Mouse (Mus musculus) neural tube, embryonic 11.5 days (tissue): ENCODE results near the gene Caln1. TPM values are rescaled to one million over a fixed set of nuclear protein-coding genes. Genes with fewer than 3 reads are reported as not detected.

ENCODE experiments used
- ATAC-seq: fragments of 200-750 bp; cut with Nextera tagmentation; 2 replicates; pipeline ENCODE4 v1.8.0; 2017; ENCODE audit warnings: moderate number of reproducible peaks, mild to moderate bottlenecking, moderate TSS enrichment, moderate library complexity; ENCODE audit not compliant: insufficient read depth, low FRiP score, low TSS enrichment
- DNase-seq: peaks from one replicate; pipeline ENCODE4 v3.0.0-alpha.2; 2015; ENCODE audit warnings: low spot score
- H3K27ac ChIP-seq: fragments of 300-500 bp; sonication (generic); 2 replicates; pipeline ENCODE4 v1.5.1; 2014; ENCODE audit warnings: low read depth, mild to moderate bottlenecking, low read length
- H3K27me3 ChIP-seq: fragments of 300-500 bp; sonication (generic); 2 replicates; pipeline ENCODE4 v1.6.1; 2014; ENCODE audit warnings: mild to moderate bottlenecking, low read length, mixed read lengths; ENCODE audit not compliant: control insufficient read depth, insufficient read depth
- H3K36me3 ChIP-seq: fragments of 300-500 bp; sonication (generic); 2 replicates; pipeline ENCODE4 v1.6.1; 2014; ENCODE audit warnings: mild to moderate bottlenecking, low read length, moderate library complexity, mixed read lengths; ENCODE audit not compliant: control insufficient read depth, insufficient read depth
- H3K4me1 ChIP-seq: fragments of 300-500 bp; sonication (generic); 2 replicates; pipeline ENCODE4 v1.6.1; 2014; ENCODE audit warnings: low read length, mixed read lengths; ENCODE audit not compliant: control insufficient read depth, insufficient read depth
- H3K4me2 ChIP-seq: fragments of 300-500 bp; sonication (generic); 2 replicates; pipeline ENCODE4 v1.6.1; 2014; ENCODE audit warnings: low read depth, mild to moderate bottlenecking, moderate library complexity
- H3K4me3 ChIP-seq: fragments of 300-500 bp; sonication (generic); 2 replicates; pipeline ENCODE4 v1.5.1; 2014; ENCODE audit warnings: low read depth, low read length
- H3K9ac ChIP-seq: fragments of 300-500 bp; sonication (generic); 2 replicates; pipeline ENCODE4 v1.6.1; 2014; ENCODE audit warnings: mild to moderate bottlenecking, low read length
- H3K9me3 ChIP-seq: fragments of 300-500 bp; sonication (generic); 2 replicates; pipeline ENCODE4 v1.6.1; 2016; ENCODE audit warnings: low read length; ENCODE audit not compliant: control insufficient read depth
- WGBS: fragments of 180-500 bp; shearing (Covaris S2); extraction: QIAGEN DNeasy Blood & Tissue Kit; methylation state at CpG from one replicate; pipeline ENCODE4 v1.1.7; 2014; 5-methylcytosine and 5-hydroxymethylcytosine counted together
- polyA plus RNA-seq: library from polyadenylated mRNA; unstranded; fragments of >200 nt; fragmentation: Nextera tagmentation; extraction: Ambion mirVana; gene quantifications from 2 replicates; pipeline ENCODE4 v1.2.1, GENCODE M21; 2014

The Caln1 gene
- polyA plus RNA-seq, 1 experiment from 2014 or later: 0.41 TPM

DNA sequence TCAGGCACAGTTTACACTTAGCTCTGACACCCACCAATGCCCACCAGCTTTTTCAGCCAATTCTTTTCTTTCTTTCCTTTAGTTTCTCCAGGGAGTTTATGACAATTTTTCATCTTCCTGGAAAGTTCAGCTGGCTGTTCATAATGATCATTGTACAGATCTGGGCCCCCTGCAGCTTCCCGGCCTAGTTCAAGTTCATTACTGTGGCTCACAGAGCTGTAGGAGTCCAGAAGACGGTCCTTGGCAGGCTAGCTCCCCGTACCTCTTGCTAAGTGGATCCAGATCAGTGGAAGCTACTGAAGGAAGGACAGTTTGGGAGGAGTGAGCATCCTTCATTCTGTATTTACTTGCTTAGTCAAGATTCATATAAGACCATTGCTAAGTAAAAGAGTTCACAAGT lies 288.9 kb downstream of the Caln1 start:
- Histone ChIP-seq H3K36me3 (no peaks in the 10 kb centered on the region), H3K9ac (no peak overlapping the region), H3K4me1 (no peaks in the 10 kb centered on the region), H3K27ac (no peak overlapping the region), H3K4me2 (no peak overlapping the region), H3K27me3 (no peaks in the 10 kb centered on the region), H3K9me3 (no peaks in the 10 kb centered on the region), H3K4me3 (no peak overlapping the region)
- DNase-seq: no peak
- WGBS: 78% methylated on average over 3 of the region's 3 CpGs
- ATAC-seq: no peak

DNA sequence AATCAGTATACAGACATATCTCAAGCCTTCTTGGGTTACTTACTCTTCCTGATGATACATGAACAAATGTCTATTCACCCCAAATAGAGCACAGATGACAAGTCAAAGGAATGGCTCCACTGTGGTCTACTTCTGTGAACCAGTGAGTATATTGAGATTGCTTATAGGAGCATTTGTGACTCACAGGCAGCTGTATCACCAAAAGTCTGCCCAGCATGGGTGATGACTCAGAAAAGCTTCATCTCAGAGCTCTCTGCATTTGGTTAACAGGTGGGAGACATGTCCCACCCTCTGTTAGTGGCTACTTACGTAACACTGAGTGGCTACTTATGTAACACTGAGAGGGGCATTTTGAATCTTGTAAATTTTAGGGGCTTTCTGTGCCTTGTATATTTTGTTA lies 296.8 kb downstream of the Caln1 start:
- Histone ChIP-seq H3K4me3 (no peak overlapping the region), H3K4me2 (no peak overlapping the region), H3K9ac (no peak overlapping the region), H3K9me3 (no peaks in the 10 kb centered on the region), H3K36me3 (no peaks in the 10 kb centered on the region), H3K27ac (no peak overlapping the region), H3K27me3 (no peaks in the 10 kb centered on the region), H3K4me1 (no peaks in the 10 kb centered on the region)
- DNase-seq: no peak
- ATAC-seq: no peak
- WGBS: 81% methylated on average over 1 of the region's 1 CpGs

DNA sequence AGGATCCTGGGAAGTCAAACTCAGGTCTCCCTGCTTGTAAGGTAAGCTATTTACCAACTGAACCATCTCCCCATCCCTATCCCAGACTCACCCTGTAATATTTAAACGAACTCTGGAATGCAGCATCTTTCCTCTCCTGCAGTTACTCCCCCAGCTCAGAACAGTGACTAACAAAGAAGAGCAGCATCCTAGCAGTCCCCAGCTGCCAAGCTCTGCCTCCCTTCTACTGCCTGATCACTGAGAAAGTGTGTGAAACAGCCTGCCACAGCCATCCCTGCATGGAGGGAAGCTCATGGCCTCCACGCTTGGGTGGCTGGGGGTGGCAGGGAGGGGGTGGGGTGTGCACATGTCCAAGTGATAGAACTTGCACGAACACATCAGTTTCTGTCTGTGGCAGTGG lies 303.3 kb downstream of the Caln1 start:
- no peaks in the 10 kb centered on the region for H3K27me3 ChIP-seq
- H3K4me1 ChIP-seq: no peaks in the 10 kb centered on the region
- no peaks in the 10 kb centered on the region for H3K36me3 ChIP-seq
- no peak overlapping the region for H3K9ac ChIP-seq
- no peak overlapping the region for H3K4me2 ChIP-seq
- H3K9me3 ChIP-seq: no peaks in the 10 kb centered on the region
- no peak for DNase-seq
- H3K4me3 ChIP-seq: no peak overlapping the region
- no peak overlapping the region for H3K27ac ChIP-seq
- ATAC-seq: no peak
- 60% methylated on average over 3 of the region's 3 CpGs for WGBS

DNA sequence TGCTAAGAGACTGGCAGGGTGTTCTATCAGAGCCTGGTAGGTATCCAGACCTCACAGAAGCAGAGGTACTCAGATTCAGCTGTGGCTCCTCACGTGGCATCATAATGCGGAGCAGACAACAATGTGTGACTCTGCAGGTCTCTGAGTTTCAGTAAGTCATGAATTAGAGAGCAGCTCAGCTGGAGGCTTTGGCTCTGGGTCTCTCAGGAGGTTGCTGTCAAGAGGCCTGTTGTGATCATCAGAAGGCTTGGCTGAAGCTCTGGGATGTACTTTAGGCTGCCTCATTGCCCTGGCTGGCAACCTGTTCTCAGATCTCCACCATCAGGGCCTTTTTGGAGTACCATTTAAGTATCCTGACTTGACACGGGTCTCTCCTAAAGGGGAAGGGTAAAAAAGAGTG lies 303.8 kb downstream of the Caln1 start:
- Histone ChIP-seq H3K27me3 (no peaks in the 10 kb centered on the region), H3K36me3 (no peaks in the 10 kb centered on the region), H3K9ac (no peak overlapping the region), H3K4me1 (no peaks in the 10 kb centered on the region), H3K9me3 (no peaks in the 10 kb centered on the region), H3K4me3 (no peak overlapping the region), H3K27ac (no peak overlapping the region), H3K4me2 (no peak overlapping the region)
- 70% methylated on average over 3 of the region's 3 CpGs for WGBS
- ATAC-seq: no peak
- DNase-seq: no peak

DNA sequence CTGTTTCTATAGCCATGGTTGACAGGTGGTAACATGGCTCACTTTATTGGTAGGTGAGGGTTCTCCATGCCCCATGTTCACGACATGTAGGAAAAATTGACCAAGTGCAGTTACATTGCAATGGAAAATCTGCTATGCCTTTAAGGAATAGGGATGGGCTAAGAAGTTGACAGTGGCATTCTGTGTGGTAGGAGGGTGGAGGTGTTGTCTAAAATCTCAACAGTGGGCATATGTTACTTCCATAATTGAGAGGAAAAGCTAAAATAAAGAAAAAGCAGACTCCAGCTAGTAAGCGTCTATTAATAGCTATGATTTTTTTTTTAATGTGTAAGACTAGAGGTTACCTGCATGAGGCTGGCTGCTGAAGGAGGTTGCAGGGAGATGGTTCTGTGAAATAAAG lies 308.6 kb downstream of the Caln1 start:
- ATAC-seq (no peak), DNase-seq (no peak)
- H3K36me3 ChIP-seq: no peaks in the 10 kb centered on the region
- H3K27me3 ChIP-seq: no peaks in the 10 kb centered on the region
- H3K4me1 ChIP-seq: no peaks in the 10 kb centered on the region
- no peak overlapping the region for H3K27ac ChIP-seq
- H3K9ac ChIP-seq: no peak overlapping the region
- no peak overlapping the region for H3K4me2 ChIP-seq
- no peak overlapping the region for H3K4me3 ChIP-seq
- H3K9me3 ChIP-seq: no peaks in the 10 kb centered on the region
- WGBS: 88% methylated on average over 2 of the region's 2 CpGs

DNA sequence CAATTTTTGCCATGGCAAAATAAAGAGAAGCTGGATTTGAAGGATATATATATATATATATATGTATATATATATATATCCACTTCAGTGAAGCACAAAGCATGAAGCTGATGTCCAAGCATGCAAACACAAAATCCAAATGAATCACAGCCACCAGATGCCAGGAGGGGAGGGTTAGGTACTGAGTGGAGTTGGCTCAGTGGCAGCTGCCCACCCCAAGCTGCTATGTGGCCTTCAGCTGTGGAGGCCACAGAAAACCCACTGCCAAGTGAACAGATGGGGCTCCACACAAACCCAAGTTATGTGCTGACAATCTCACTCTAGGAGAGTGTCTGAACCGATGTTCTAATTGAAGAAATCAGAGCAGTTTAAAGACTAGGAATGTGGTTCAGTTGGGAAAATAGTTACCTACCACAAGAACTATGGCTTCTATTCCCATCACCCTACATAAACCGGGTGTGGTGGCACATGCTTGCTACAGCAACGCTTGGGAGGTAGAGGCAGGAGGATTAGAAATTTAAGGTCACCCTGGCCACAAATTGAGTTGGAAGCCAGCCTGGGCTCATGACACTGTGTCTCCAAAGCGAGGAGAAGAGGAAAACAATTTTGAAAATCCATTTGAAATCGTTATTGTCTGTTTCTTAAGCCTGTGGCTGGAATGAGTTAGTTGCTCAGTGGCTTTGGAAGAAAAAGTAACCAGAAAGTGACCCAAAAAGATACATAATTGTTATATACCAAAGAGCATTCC lies 316.8 kb downstream of the Caln1 start:
- ATAC-seq (no peak), DNase-seq (no peak)
- no peaks in the 10 kb centered on the region for H3K27me3 ChIP-seq
- H3K4me2 ChIP-seq: no peak overlapping the region
- 82% methylated on average over 5 of the region's 5 CpGs for WGBS
- H3K9me3 ChIP-seq: no peaks in the 10 kb centered on the region
- H3K4me3 ChIP-seq: no peak overlapping the region
- no peak overlapping the region for H3K9ac ChIP-seq
- no peaks in the 10 kb centered on the region for H3K36me3 ChIP-seq
- H3K27ac ChIP-seq: no peak overlapping the region
- H3K4me1 ChIP-seq: no peaks in the 10 kb centered on the region

DNA sequence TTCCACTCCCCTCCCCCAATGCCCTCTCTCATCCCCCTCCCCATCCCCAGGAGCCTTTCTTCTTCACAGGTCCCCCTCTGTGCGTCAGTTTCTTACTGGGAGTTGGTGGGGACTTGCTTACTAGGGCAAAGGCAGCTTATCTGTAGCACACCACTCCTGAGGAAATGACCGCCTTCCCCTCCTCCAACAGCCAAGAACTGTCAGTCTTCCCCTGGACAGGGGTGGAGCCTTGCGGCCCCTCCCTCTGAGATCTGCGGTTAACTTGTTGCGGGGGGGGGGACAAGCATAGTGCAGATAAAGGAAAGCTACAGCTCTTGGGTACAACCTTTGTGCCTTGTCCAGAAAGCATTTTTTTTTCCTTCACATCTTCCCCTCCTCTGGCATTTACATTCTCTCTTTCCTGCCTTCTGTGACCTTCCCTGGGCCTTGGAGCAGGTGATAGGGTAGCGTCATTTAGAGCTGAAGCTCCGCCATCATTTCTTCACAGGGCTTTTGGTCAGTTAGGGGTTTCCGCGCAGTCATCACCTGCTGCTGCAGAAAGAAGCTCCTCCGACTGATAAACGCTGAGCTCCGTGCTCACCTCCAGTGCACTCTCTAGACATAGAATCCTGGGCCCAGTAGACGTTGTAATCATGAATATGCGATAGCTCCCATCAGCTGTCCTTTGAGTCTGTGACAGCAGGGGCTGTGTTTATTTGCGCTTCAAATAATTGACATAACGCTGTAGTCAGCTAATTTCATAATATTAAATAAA lies 319.3 kb downstream of the Caln1 start:
- no peaks in the 10 kb centered on the region for H3K4me1 ChIP-seq
- H3K36me3 ChIP-seq: no peaks in the 10 kb centered on the region
- no peak for ATAC-seq
- H3K27ac ChIP-seq: no peak overlapping the region
- WGBS: 48% methylated on average over 16 of the region's 16 CpGs
- H3K4me2 ChIP-seq: no peak overlapping the region
- DNase-seq: no peak
- H3K9ac ChIP-seq: no peak overlapping the region
- no peak overlapping the region for H3K4me3 ChIP-seq
- no peaks in the 10 kb centered on the region for H3K27me3 ChIP-seq
- no peaks in the 10 kb centered on the region for H3K9me3 ChIP-seq

DNA sequence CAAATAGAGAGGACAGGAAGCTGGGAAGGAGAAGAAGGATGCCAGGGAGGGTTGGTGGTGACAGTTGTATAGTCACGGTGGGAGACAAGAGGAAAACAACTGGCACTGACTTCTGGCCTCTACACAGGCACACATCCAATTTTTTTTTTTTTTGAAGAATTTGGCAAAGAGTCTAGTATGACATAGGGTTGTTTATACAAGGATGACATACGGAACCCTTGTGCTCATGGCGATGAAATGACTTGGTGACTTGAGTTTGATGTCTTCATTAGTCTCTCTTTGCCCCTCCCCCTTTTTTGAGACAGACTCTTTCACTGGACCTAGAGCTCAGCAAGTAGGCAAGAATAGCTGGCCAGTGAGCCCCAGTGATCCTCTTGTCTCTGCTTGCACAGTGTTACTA lies 322.1 kb downstream of the Caln1 start:
- Histone ChIP-seq H3K9me3 (no peaks in the 10 kb centered on the region), H3K27ac (no peak overlapping the region), H3K27me3 (no peaks in the 10 kb centered on the region), H3K36me3 (no peaks in the 10 kb centered on the region), H3K9ac (no peak overlapping the region), H3K4me1 (no peaks in the 10 kb centered on the region), H3K4me2 (no peak overlapping the region), H3K4me3 (no peak overlapping the region)
- ATAC-seq: no peak
- DNase-seq: no peak
- 84% methylated on average over 3 of the region's 3 CpGs for WGBS

DNA sequence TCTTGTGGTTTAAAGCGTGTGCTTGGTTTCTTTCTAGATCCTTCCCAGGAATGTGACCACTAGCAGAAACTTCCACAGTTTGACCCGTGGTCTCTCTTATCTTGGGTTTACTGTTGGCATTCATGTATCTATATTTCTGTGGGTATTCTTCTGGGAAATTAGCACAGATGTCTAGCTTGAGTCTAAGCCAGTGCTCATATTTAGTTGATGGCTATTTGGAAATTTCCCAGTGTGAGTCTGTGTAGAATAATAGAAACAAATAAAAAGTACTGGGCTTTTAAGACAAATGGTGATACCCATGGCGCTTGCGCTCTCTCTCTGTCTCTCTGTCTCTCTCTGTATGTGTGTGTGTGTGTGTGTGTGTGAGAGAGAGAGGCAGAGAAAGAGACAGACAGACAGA lies 330.2 kb downstream of the Caln1 start:
- Histone ChIP-seq H3K4me1 (no peaks in the 10 kb centered on the region), H3K9me3 (no peaks in the 10 kb centered on the region), H3K9ac (no peak overlapping the region), H3K27ac (no peak overlapping the region), H3K4me2 (no peak overlapping the region), H3K36me3 (no peaks in the 10 kb centered on the region), H3K27me3 (no peaks in the 10 kb centered on the region), H3K4me3 (no peak overlapping the region)
- ATAC-seq (no peak), DNase-seq (no peak)
- WGBS: 92% methylated on average over 4 of the region's 4 CpGs
